Mouse (Mus musculus) erythroblast, embryonic 14.5 days (primary cell): ENCODE results near the gene Hic1.

ENCODE experiments used
- GATA1 ChIP-seq: IDR thresholded peaks from 2 replicates; pipeline ENCODE4 v1.6.1; 2012; ENCODE audit warnings: low read length, inconsistent platforms, mixed read lengths
- TAL1 ChIP-seq: IDR thresholded peaks from 3 replicates; pipeline ENCODE4 v1.6.1; 2012; ENCODE audit warnings: low read length, inconsistent platforms, mixed read lengths

DNA sequence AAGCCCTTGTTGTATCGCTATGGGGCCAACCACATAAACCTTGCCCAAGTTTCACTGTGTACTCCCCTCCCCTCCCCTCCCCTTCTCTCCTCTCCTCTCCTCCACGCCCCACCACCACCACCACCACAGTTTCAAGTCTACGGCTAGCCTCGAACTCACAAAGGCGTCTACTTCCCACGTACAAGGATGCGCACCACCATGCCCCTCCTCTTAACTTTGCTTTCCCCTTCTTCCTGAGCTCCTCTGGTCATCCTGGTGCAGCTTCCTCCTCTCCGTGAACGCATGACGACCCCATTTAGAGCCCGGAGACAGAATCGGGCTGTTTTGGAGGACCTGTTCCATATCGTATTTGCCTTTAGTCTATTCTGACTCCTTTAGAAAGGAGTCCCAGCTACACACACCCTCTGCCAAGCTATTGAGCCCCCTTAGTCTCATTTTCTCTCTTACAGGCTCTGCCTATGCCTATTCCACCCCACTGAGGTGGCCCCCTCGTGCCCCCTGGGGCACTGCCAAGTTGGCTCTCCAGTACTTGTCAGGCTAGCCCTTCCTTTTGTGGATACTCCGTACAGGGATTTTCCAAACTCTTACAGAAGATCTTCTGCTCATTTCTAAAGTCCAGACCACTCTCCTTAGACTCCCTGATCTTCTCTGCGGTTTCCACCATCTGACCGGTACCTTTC, 2.0 kb upstream of the Hic1 start:
- TF ChIP-seq TAL1: no peak
- TF ChIP-seq GATA1: no peak
